Mouse (Mus musculus): ENCODE results near the gene Sel1l3. TPM values are rescaled to one million over a fixed set of nuclear protein-coding genes. Genes with fewer than 3 reads are reported as not detected.
A peak's percentile ranks its signal among the peaks of the same experiment; 100 is the strongest.

Sel1l3 gene
- polyA plus RNA-seq, 1 experiment: 2.4 TPM

DNA sequence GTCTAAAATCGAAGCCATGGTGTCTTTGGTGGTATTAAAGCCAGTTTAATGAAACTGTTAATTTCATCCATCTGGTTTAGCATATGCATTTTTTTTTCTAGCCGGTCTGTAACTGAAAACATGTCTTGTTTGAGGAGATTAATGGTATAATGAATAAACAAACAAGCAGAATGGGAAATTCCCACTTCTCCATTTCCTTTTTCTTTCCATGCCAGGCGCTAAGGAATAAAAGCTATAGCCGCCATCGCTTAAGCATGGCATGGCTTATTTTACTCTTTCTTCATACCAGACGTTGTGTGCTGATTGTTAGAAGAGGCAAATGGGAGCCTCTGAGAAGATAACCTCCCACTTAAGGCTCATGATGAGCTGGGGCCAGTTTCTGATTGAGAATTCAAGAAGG lies 53.5 kb downstream of the Sel1l3 start:
- no peaks in the 10 kb centered on the region for H3K4me1 ChIP-seq (replicated peaks; ENCODE audit: control insufficient read depth, insufficient read depth, low read length)
- H3K4me3 ChIP-seq (ENCODE audit: control insufficient read depth, insufficient read depth, low read length): no peak overlapping the region
- no peak for TF ChIP-seq POLR2A (IDR thresholded peaks at IDR 0.05; ENCODE audit: control insufficient read depth, extremely low read depth, insufficient read depth, low read length, poor library complexity)
- TF ChIP-seq CTCF (IDR thresholded peaks at IDR 0.05; ENCODE audit: borderline replicate concordance, control insufficient read depth, extremely low read depth, insufficient read depth, low read length, poor library complexity): no peak
- WGBS: 95% methylated on average over 6 of the region's 6 CpGs
- no peak for DNase-seq
- no peak overlapping the region for H3K27ac ChIP-seq (ENCODE audit: control insufficient read depth, insufficient read depth, low read length)
- no peaks in the 10 kb centered on the region for H3K36me3 ChIP-seq (ENCODE audit: control insufficient read depth, insufficient read depth, low read length)
- no peaks in the 10 kb centered on the region for H3K27me3 ChIP-seq (ENCODE audit: control insufficient read depth, insufficient read depth, low read length)

GRCm38 (mm10) chr5:53159631-53160030 lies 54.1 kb downstream of the Sel1l3 start:
- WGBS: 91% methylated on average over 4 of the region's 4 CpGs
- Histone ChIP-seq H3K4me1 (replicated peaks; ENCODE audit: control insufficient read depth, insufficient read depth, low read length) (no peaks in the 10 kb centered on the region), H3K36me3 (ENCODE audit: control insufficient read depth, insufficient read depth, low read length) (no peaks in the 10 kb centered on the region), H3K27me3 (ENCODE audit: control insufficient read depth, insufficient read depth, low read length) (no peaks in the 10 kb centered on the region), H3K27ac (ENCODE audit: control insufficient read depth, insufficient read depth, low read length) (no peak overlapping the region), H3K4me3 (ENCODE audit: control insufficient read depth, insufficient read depth, low read length) (no peak overlapping the region)
- TF ChIP-seq POLR2A (IDR thresholded peaks at IDR 0.05; ENCODE audit: control insufficient read depth, extremely low read depth, insufficient read depth, low read length, poor library complexity) (no peak), CTCF (IDR thresholded peaks at IDR 0.05; ENCODE audit: borderline replicate concordance, control insufficient read depth, extremely low read depth, insufficient read depth, low read length, poor library complexity) (no peak)
- no peak for DNase-seq

- no peak for TF ChIP-seq CTCF (IDR thresholded peaks at IDR 0.05; ENCODE audit: borderline replicate concordance, control insufficient read depth, extremely low read depth, insufficient read depth, low read length, poor library complexity)
Measured at GRCm38 (mm10) chr5:53159166-53159565, 54.6 kb downstream of the Sel1l3 start.

GRCm38 (mm10) chr5:53155985-53156679 lies 57.6 kb downstream of the Sel1l3 start:
- TF ChIP-seq CTCF (IDR thresholded peaks at IDR 0.05; ENCODE audit: borderline replicate concordance, control insufficient read depth, extremely low read depth, insufficient read depth, low read length, poor library complexity) (no peak), POLR2A (IDR thresholded peaks at IDR 0.05; ENCODE audit: control insufficient read depth, extremely low read depth, insufficient read depth, low read length, poor library complexity) (no peak)
- Histone ChIP-seq H3K36me3 (ENCODE audit: control insufficient read depth, insufficient read depth, low read length) (no peaks in the 10 kb centered on the region), H3K27ac (ENCODE audit: control insufficient read depth, insufficient read depth, low read length) (no peak overlapping the region), H3K27me3 (ENCODE audit: control insufficient read depth, insufficient read depth, low read length) (no peaks in the 10 kb centered on the region), H3K4me1 (replicated peaks; ENCODE audit: control insufficient read depth, insufficient read depth, low read length) (peaks cover 11% of the 10 kb centered on the region), H3K4me3 (ENCODE audit: control insufficient read depth, insufficient read depth, low read length) (no peak overlapping the region)
- DNase-seq: no peak
- WGBS: 95% methylated on average over 13 of the region's 13 CpGs

More at GRCm38 (mm10) chr5:53159166-53159565, 54.6 kb downstream of the Sel1l3 start:
- no peak overlapping the region for H3K4me3 ChIP-seq (ENCODE audit: control insufficient read depth, insufficient read depth, low read length)
- no peaks in the 10 kb centered on the region for H3K4me1 ChIP-seq (replicated peaks; ENCODE audit: control insufficient read depth, insufficient read depth, low read length)
- WGBS: 39% methylated on average over 3 of the region's 3 CpGs
- DNase-seq: no peak
- no peaks in the 10 kb centered on the region for H3K27me3 ChIP-seq (ENCODE audit: control insufficient read depth, insufficient read depth, low read length)
- H3K36me3 ChIP-seq (ENCODE audit: control insufficient read depth, insufficient read depth, low read length): no peaks in the 10 kb centered on the region
- H3K27ac ChIP-seq (ENCODE audit: control insufficient read depth, insufficient read depth, low read length): no peak overlapping the region

GRCm38 (mm10) chr5:53154501-53154900 lies 59.2 kb downstream of the Sel1l3 start:
- no peak for TF ChIP-seq POLR2A (IDR thresholded peaks at IDR 0.05; ENCODE audit: control insufficient read depth, extremely low read depth, insufficient read depth, low read length, poor library complexity)
- no peak for TF ChIP-seq CTCF (IDR thresholded peaks at IDR 0.05; ENCODE audit: borderline replicate concordance, control insufficient read depth, extremely low read depth, insufficient read depth, low read length, poor library complexity)
- Histone ChIP-seq H3K4me3 (ENCODE audit: control insufficient read depth, insufficient read depth, low read length) (no peak overlapping the region), H3K4me1 (replicated peaks; ENCODE audit: control insufficient read depth, insufficient read depth, low read length) (peaks cover 11% of the 10 kb centered on the region), H3K27ac (ENCODE audit: control insufficient read depth, insufficient read depth, low read length) (no peak overlapping the region), H3K36me3 (ENCODE audit: control insufficient read depth, insufficient read depth, low read length) (no peaks in the 10 kb centered on the region), H3K27me3 (ENCODE audit: control insufficient read depth, insufficient read depth, low read length) (no peaks in the 10 kb centered on the region)
- WGBS: 84% methylated on average over 2 of the region's 2 CpGs
- no peak for DNase-seq

GRCm38 (mm10) chr5:53154078-53154477 lies 59.6 kb downstream of the Sel1l3 start:
- no peaks in the 10 kb centered on the region for H3K27me3 ChIP-seq (ENCODE audit: control insufficient read depth, insufficient read depth, low read length)
- no peak overlapping the region for H3K4me3 ChIP-seq (ENCODE audit: control insufficient read depth, insufficient read depth, low read length)
- 29% methylated on average over 2 of the region's 2 CpGs for WGBS
- H3K36me3 ChIP-seq (ENCODE audit: control insufficient read depth, insufficient read depth, low read length): no peaks in the 10 kb centered on the region
- no peak for DNase-seq
- H3K27ac ChIP-seq (ENCODE audit: control insufficient read depth, insufficient read depth, low read length): no peak overlapping the region
- peaks cover 11% of the 10 kb centered on the region for H3K4me1 ChIP-seq (replicated peaks; ENCODE audit: control insufficient read depth, insufficient read depth, low read length)
- no peak for TF ChIP-seq CTCF (IDR thresholded peaks at IDR 0.05; ENCODE audit: borderline replicate concordance, control insufficient read depth, extremely low read depth, insufficient read depth, low read length, poor library complexity)
- TF ChIP-seq POLR2A (IDR thresholded peaks at IDR 0.05; ENCODE audit: control insufficient read depth, extremely low read depth, insufficient read depth, low read length, poor library complexity): no peak

GRCm38 (mm10) chr5:53153144-53153543 lies 60.6 kb downstream of the Sel1l3 start:
- TF ChIP-seq POLR2A (IDR thresholded peaks at IDR 0.05; ENCODE audit: control insufficient read depth, extremely low read depth, insufficient read depth, low read length, poor library complexity) (no peak), CTCF (IDR thresholded peaks at IDR 0.05; ENCODE audit: borderline replicate concordance, control insufficient read depth, extremely low read depth, insufficient read depth, low read length, poor library complexity) (no peak)
- WGBS: 15% methylated on average over 5 of the region's 5 CpGs
- H3K36me3 ChIP-seq (ENCODE audit: control insufficient read depth, insufficient read depth, low read length): no peaks in the 10 kb centered on the region
- H3K4me1 ChIP-seq (replicated peaks; ENCODE audit: control insufficient read depth, insufficient read depth, low read length): peaks cover 11% of the 10 kb centered on the region
- H3K4me3 ChIP-seq (ENCODE audit: control insufficient read depth, insufficient read depth, low read length): no peak overlapping the region
- H3K27ac ChIP-seq (ENCODE audit: control insufficient read depth, insufficient read depth, low read length): no peak overlapping the region
- DNase-seq: peak; percentile 13
- no peaks in the 10 kb centered on the region for H3K27me3 ChIP-seq (ENCODE audit: control insufficient read depth, insufficient read depth, low read length)

Measured in thymus, adult 2 months (tissue).